Mouse (Mus musculus): ENCODE results near the gene Nin. TPM values are rescaled to one million over a fixed set of nuclear protein-coding genes. Genes with fewer than 3 reads are reported as not detected.

The Nin gene
- total and polyA plus RNA-seq, 3 experiments = 29.0 to 51.7 (median 37.2) TPM

GRCm38 (mm10) chr12:70076493-70076892 lies 37.0 kb downstream of the Nin start:
- DNase-seq (ENCODE audit: extremely low read depth) = no peak
- in situ Hi-C loops (cut with MboI; ENCODE audit: low pct_ligation_motif_present, low pct_unique_long_range_greater_than_20kb, low sequenced_read_pairs) = loop anchor here (10.0 kb wide), 1 partner anchor 68 kb away; no protein-coding TSS in a partner anchor
- dilution Hi-C loops (cut with MboI; ENCODE audit: extremely low pct_ligation_motif_present, extremely low pct_unique_long_range_greater_than_20kb, low sequenced_read_pairs) = no loop called here
- peaks cover 8 to 71% of the 10 kb centered on the region in 2 experiments for H3K36me3 ChIP-seq (replicated peaks in 1 of 2; ENCODE audit: control insufficient read depth in 1 of 2, insufficient read depth in 1 of 2, low read length in 1 of 2)
- H3K79me2 ChIP-seq (replicated peaks; ENCODE audit: control insufficient read depth, extremely low read depth, insufficient read depth, poor library complexity, severe bottlenecking) = peaks cover 2% of the 10 kb centered on the region
- H3K27me3 ChIP-seq (replicated peaks) = no peaks in the 10 kb centered on the region
- no peak overlapping the region for H3K27ac ChIP-seq (ENCODE audit: insufficient read depth, low read depth)
- H3K9ac ChIP-seq (ENCODE audit: insufficient read depth, low read depth) = no peak overlapping the region
- TF ChIP-seq KAT2A (IDR thresholded peaks at IDR 0.05; ENCODE audit: insufficient replicate concordance, low read length) (no peak), UBTF (IDR thresholded peaks at IDR 0.05; ENCODE audit: low read depth, low read length) (no peak), EP300 (IDR thresholded peaks at IDR 0.05; ENCODE audit: low read length) (no peak), USF1 (IDR thresholded peaks at IDR 0.05; ENCODE audit: low read depth, low read length) (no peak), NRF1 (IDR thresholded peaks at IDR 0.05; ENCODE audit: low read depth, low read length) (no peak), MXI1 (IDR thresholded peaks at IDR 0.05; ENCODE audit: low read depth, low read length) (no peak), SIN3A (IDR thresholded peaks at IDR 0.05; ENCODE audit: low read length) (no peak), ELF1 (IDR thresholded peaks at IDR 0.05; ENCODE audit: low read depth, low read length) (no peak), GABPA (IDR thresholded peaks at IDR 0.05; ENCODE audit: insufficient replicate concordance, low read depth, low read length) (no peak), ZMIZ1 (IDR thresholded peaks at IDR 0.05; ENCODE audit: low read depth, low read length) (no peak), E2F4 (IDR thresholded peaks at IDR 0.05; ENCODE audit: insufficient replicate concordance, low read depth, low read length) (no peak), PAX5 (IDR thresholded peaks at IDR 0.05; ENCODE audit: low read length) (no peak), ZC3H11A (IDR thresholded peaks at IDR 0.05; ENCODE audit: low read depth, low read length) (no peak)
- no peak overlapping the region for H3K4me3 ChIP-seq (replicated peaks in 1 of 3; ENCODE audit: low read depth in 2 of 3, low read length in 2 of 3, poor library complexity in 1 of 3)
- no peaks in the 10 kb centered on the region for H3K9me3 ChIP-seq (replicated peaks; ENCODE audit: low read length)
- H3K4me1 ChIP-seq (ENCODE audit: control insufficient read depth in 1 of 2, insufficient read depth in 2 of 2) = peaks cover 6 to 66% of the 10 kb centered on the region in 2 experiments
- no peak overlapping the region for H3K4me2 ChIP-seq (ENCODE audit: insufficient read depth, low read depth, poor library complexity, severe bottlenecking)

DNA sequence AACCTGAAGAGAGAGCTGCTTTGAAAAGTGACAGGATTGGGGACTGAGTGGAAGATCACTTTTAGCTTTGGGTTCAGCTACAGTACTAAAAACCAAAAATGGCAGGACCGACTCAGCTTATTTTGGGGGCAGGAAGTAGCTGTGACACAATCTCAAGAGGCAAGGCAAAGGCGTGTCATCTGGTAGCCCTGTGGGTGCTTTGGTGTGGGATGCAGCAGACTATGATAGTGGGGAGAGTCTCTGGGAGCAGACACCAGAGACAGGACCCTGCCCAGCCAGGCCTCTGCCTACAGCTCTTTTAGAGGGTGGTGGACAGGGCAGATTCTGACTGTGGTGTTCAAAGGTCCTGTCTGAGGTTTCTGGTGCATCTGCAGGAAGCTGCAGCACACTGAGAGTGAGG lies 38.5 kb downstream of the Nin start:
- Histone ChIP-seq H3K27me3 (replicated peaks) (no peaks in the 10 kb centered on the region), H3K9ac (ENCODE audit: insufficient read depth, low read depth) (no peak overlapping the region), H3K27ac (ENCODE audit: insufficient read depth, low read depth) (no peak overlapping the region), H3K4me1 (ENCODE audit: control insufficient read depth in 1 of 2, insufficient read depth in 2 of 2) (peaks cover 6 to 63% of the 10 kb centered on the region in 2 experiments), H3K4me2 (ENCODE audit: insufficient read depth, low read depth, poor library complexity, severe bottlenecking) (no peak overlapping the region), H3K4me3 (replicated peaks in 1 of 3; ENCODE audit: low read depth in 2 of 3, low read length in 2 of 3, poor library complexity in 1 of 3) (no peak overlapping the region), H3K79me2 (replicated peaks; ENCODE audit: control insufficient read depth, extremely low read depth, insufficient read depth, poor library complexity, severe bottlenecking) (peaks cover 2% of the 10 kb centered on the region), H3K9me3 (replicated peaks; ENCODE audit: low read length) (no peaks in the 10 kb centered on the region), H3K36me3 (replicated peaks in 1 of 2; ENCODE audit: control insufficient read depth in 1 of 2, insufficient read depth in 1 of 2, low read length in 1 of 2) (peaks cover 8 to 80% of the 10 kb centered on the region in 2 experiments)
- dilution Hi-C loops (cut with MboI; ENCODE audit: extremely low pct_ligation_motif_present, extremely low pct_unique_long_range_greater_than_20kb, low sequenced_read_pairs) = no loop called here
- in situ Hi-C loops (cut with MboI; ENCODE audit: low pct_ligation_motif_present, low pct_unique_long_range_greater_than_20kb, low sequenced_read_pairs) = loop anchor here (10.0 kb wide), 1 partner anchor 70 kb away; no protein-coding TSS in a partner anchor
- no peak for DNase-seq (ENCODE audit: extremely low read depth)
- TF ChIP-seq HCFC1 (IDR thresholded peaks at IDR 0.05; ENCODE audit: low read depth, low read length) (no peak), POLR2AphosphoS2 (IDR thresholded peaks at IDR 0.05; ENCODE audit: low read depth, low read length) (no peak), BHLHE40 (IDR thresholded peaks at IDR 0.05; ENCODE audit: low read depth, low read length) (no peak), MAX (IDR thresholded peaks at IDR 0.05; ENCODE audit: low read length) (no peak), ZC3H11A (IDR thresholded peaks at IDR 0.05; ENCODE audit: low read depth, low read length) (no peak), RAD21 (IDR thresholded peaks at IDR 0.05; ENCODE audit: low read depth, low read length) (no peak), CTCF (conservative IDR thresholded peaks at IDR 0.05 in 1 of 2, IDR thresholded peaks at IDR 0.05 in 1 of 2; ENCODE audit: low read depth in 2 of 2, low read length in 2 of 2) (no peak), CHD1 (IDR thresholded peaks at IDR 0.05; ENCODE audit: low read depth, low read length) (no peak), MXI1 (IDR thresholded peaks at IDR 0.05; ENCODE audit: low read depth, low read length) (no peak), ELF1 (IDR thresholded peaks at IDR 0.05; ENCODE audit: low read depth, low read length) (no peak), USF1 (IDR thresholded peaks at IDR 0.05; ENCODE audit: low read depth, low read length) (no peak), JUND (conservative IDR thresholded peaks at IDR 0.05; ENCODE audit: low read depth, low read length) (no peak), TCF12 (IDR thresholded peaks at IDR 0.05; ENCODE audit: low read depth, low read length) (no peak), NRF1 (IDR thresholded peaks at IDR 0.05; ENCODE audit: low read depth, low read length) (no peak), ETS1 (conservative IDR thresholded peaks at IDR 0.05; ENCODE audit: low read depth, low read length) (no peak), JUN (IDR thresholded peaks at IDR 0.05; ENCODE audit: insufficient read depth, low read depth, low read length) (no peak), SIN3A (IDR thresholded peaks at IDR 0.05; ENCODE audit: low read length) (no peak), MAFK (IDR thresholded peaks at IDR 0.05; ENCODE audit: insufficient replicate concordance, low read length) (no peak), IRF4 (IDR thresholded peaks at IDR 0.05; ENCODE audit: low read depth, low read length) (no peak), NELFE (IDR thresholded peaks at IDR 0.05; ENCODE audit: low read depth, low read length) (no peak)

All from CH12.LX (cell line).